Mouse (Mus musculus): Measurements from ENCODE around the gene Ptprk. TPM values are rescaled to one million over a fixed set of nuclear protein-coding genes. Genes with fewer than 3 reads are reported as not detected.

Ptprk gene
- polyA plus RNA-seq, 1 experiment from 2014 or later, result 20.0 TPM

GRCm38 (mm10) chr10:28335232-28335631 lies 260.6 kb downstream of the Ptprk start:
- no peak for ATAC-seq
- no peaks in the 10 kb centered on the region for H3K27me3 ChIP-seq
- no peak overlapping the region for H3K4me3 ChIP-seq
- no peaks in the 10 kb centered on the region for H3K9me3 ChIP-seq (replicated peaks)
- no peaks in the 10 kb centered on the region for H3K36me3 ChIP-seq (ENCODE audit: poor library complexity, severe bottlenecking)
- H3K4me2 ChIP-seq, result no peak overlapping the region
- H3K9ac ChIP-seq, result no peak overlapping the region
- 93% methylated on average over 5 of the region's 5 CpGs for WGBS
- H3K4me1 ChIP-seq, result no peaks in the 10 kb centered on the region
- no peak overlapping the region for H3K27ac ChIP-seq

DNA sequence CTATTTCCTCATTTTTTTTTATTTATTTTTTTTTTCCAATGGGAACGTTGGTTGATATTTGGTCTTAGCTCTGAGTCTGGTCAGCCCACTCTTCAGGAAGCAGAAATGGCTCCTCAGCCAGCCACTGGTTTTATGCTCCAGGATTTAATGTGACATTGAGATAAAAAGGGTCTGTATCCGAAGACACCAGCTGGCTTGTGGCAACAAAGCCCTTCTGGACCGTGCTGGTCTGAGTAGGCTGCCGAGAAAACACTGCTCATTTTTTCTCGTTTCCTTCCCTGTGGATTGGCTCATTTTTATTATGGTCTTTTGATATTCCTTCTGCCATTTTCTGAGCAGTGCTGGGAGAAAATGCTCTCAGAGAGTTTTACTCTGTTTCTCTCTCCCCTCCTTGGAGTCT lies 263.9 kb downstream of the Ptprk start:
- no peak overlapping the region for H3K4me2 ChIP-seq
- no peak overlapping the region for H3K9ac ChIP-seq
- no peak overlapping the region for H3K27ac ChIP-seq
- H3K36me3 ChIP-seq (ENCODE audit: poor library complexity, severe bottlenecking), result no peaks in the 10 kb centered on the region
- no peaks in the 10 kb centered on the region for H3K27me3 ChIP-seq
- peak; percentile 30; the same call in 1 of the 2 replicates for ATAC-seq
- H3K9me3 ChIP-seq (replicated peaks), result no peaks in the 10 kb centered on the region
- 64% methylated on average over 5 of the region's 5 CpGs for WGBS
- H3K4me1 ChIP-seq, result no peaks in the 10 kb centered on the region
- H3K4me3 ChIP-seq, result no peak overlapping the region

DNA sequence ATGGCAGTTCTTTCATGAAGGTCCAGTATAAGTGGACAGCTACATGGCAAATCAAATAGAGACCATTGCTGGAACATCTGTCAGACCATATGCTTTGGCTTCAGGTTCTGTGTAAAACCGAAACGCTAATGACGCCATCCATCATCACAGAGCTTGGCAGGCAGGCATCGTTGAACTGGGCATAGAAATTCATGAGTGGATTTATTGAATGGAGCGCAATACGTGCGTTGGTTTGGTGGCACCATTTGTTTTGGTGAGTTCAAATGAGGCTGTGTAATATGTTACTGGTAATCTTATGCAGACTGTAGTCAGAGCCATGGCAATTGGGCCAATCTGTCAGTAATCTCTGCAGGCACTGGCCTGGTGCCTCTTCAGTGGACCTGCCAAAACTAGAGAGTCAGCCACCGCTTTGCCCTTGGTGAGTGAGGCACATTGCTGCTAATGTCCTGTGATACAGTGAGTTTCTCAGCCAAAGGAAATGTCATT lies 270.6 kb downstream of the Ptprk start:
- no peak overlapping the region for H3K4me2 ChIP-seq
- ATAC-seq, result peak; percentile 96
- 68% methylated on average over 8 of the region's 8 CpGs for WGBS

DNA sequence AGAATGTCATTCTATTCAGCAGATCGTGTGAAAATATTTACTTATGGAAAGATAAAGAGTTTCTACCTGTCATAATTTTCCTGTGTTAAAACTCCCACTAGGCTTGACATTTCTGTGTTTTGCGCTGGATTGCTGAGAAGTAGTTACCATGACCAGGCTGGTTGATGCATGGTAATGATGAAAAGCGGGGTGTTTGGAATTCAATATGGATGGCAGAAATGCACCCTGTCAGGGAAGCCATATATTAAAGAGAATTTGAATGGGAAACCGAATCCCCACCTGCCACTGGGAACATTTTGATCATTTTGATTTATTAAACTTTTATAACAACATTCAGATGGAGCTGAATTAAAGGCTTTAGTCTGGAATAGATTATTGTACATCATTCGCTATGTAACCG lies 290.7 kb downstream of the Ptprk start:
- Histone ChIP-seq H3K9ac (no peak overlapping the region), H3K27ac (no peak overlapping the region), H3K4me3 (no peak overlapping the region), H3K27me3 (no peaks in the 10 kb centered on the region), H3K4me1 (no peaks in the 10 kb centered on the region), H3K36me3 (ENCODE audit: poor library complexity, severe bottlenecking) (no peaks in the 10 kb centered on the region), H3K4me2 (no peak overlapping the region), H3K9me3 (replicated peaks) (no peaks in the 10 kb centered on the region)
- ATAC-seq, result no peak
- 92% methylated on average over 6 of the region's 6 CpGs for WGBS

More for the DNA sequence above, 270.6 kb downstream of the Ptprk start:
- no peaks in the 10 kb centered on the region for H3K27me3 ChIP-seq
- no peaks in the 10 kb centered on the region for H3K4me1 ChIP-seq
- H3K36me3 ChIP-seq (ENCODE audit: poor library complexity, severe bottlenecking), result no peaks in the 10 kb centered on the region
- H3K4me3 ChIP-seq, result no peak overlapping the region
- 0 out of 2 replicates have a peak overlapping the region, but pooled peaks have one; percentile 20 for H3K27ac ChIP-seq
- no peak overlapping the region for H3K9ac ChIP-seq
- H3K9me3 ChIP-seq (replicated peaks), result no peaks in the 10 kb centered on the region

DNA sequence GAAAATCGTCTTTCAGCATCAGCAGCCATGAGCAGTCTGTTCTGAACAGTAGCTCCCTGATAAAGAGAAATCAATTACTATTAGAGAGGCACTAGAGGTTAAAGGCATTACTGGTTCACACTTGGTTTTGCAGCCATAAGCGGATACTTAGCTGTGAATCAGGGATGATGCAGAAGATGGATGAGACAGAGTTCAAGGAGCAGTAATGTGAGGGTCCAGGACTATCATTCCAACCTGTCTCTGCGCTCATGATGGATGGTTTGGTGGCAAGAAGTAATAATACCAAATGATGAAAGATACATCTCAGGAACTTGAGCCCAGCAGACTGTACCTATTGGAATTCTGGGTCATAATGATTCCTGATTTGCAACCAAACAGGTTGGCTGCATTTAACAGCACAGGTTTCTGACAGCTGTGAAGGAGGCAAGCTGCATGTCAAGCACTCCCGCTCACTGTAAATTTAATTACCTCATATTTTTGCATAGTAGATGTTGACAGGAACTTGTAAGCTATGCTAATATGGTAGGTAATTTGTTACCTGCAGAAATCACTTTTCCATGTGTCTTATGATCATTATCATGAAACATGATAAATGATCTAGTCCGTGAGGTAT lies 291.6 kb downstream of the Ptprk start:
- H3K4me3 ChIP-seq, result no peak overlapping the region
- H3K27ac ChIP-seq, result no peak overlapping the region

DNA sequence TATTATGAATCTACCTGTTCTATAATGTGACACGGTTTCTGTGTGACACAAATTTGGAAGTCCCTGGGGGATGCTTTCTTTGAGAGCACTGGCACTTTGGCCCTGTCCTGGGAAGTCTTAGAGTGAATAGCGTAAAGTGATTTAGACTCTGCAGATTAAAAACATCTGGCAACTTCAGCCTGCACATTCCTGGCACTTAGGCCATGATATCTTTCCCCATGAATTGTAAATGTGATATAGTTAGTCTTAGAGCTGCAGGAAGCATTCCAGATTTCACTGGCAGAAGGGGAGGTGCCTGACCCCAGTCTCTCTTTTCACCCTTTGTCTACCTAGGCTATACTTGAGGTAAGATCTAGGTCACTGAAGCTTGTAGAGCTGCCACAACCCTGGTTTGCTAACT lies 295.2 kb downstream of the Ptprk start:
- Histone ChIP-seq H3K27me3 (no peaks in the 10 kb centered on the region), H3K4me3 (no peak overlapping the region), H3K9ac (no peak overlapping the region), H3K4me1 (no peaks in the 10 kb centered on the region), H3K36me3 (ENCODE audit: poor library complexity, severe bottlenecking) (no peaks in the 10 kb centered on the region), H3K4me2 (no peak overlapping the region), H3K9me3 (replicated peaks) (no peaks in the 10 kb centered on the region), H3K27ac (no peak overlapping the region)
- ATAC-seq, result no peak
- WGBS, result 89% methylated on average over 2 of the region's 2 CpGs

More for the DNA sequence above, 291.6 kb downstream of the Ptprk start:
- Histone ChIP-seq H3K27me3 (no peaks in the 10 kb centered on the region), H3K9ac (no peak overlapping the region), H3K36me3 (ENCODE audit: poor library complexity, severe bottlenecking) (no peaks in the 10 kb centered on the region), H3K4me2 (no peak overlapping the region), H3K4me1 (no peaks in the 10 kb centered on the region), H3K9me3 (replicated peaks) (no peaks in the 10 kb centered on the region)
- WGBS, result 88% methylated on average over 5 of the region's 5 CpGs
- ATAC-seq, result no peak

GRCm38 (mm10) chr10:28374874-28375273 lies 300.3 kb downstream of the Ptprk start:
- no peaks in the 10 kb centered on the region for H3K4me1 ChIP-seq
- H3K9ac ChIP-seq, result no peak overlapping the region
- no peaks in the 10 kb centered on the region for H3K9me3 ChIP-seq (replicated peaks)
- no peaks in the 10 kb centered on the region for H3K27me3 ChIP-seq
- H3K36me3 ChIP-seq (ENCODE audit: poor library complexity, severe bottlenecking), result no peaks in the 10 kb centered on the region
- no peak overlapping the region for H3K4me2 ChIP-seq
- no peak overlapping the region for H3K27ac ChIP-seq
- no peak for ATAC-seq
- 90% methylated on average over 1 of the region's 1 CpGs for WGBS
- no peak overlapping the region for H3K4me3 ChIP-seq

DNA sequence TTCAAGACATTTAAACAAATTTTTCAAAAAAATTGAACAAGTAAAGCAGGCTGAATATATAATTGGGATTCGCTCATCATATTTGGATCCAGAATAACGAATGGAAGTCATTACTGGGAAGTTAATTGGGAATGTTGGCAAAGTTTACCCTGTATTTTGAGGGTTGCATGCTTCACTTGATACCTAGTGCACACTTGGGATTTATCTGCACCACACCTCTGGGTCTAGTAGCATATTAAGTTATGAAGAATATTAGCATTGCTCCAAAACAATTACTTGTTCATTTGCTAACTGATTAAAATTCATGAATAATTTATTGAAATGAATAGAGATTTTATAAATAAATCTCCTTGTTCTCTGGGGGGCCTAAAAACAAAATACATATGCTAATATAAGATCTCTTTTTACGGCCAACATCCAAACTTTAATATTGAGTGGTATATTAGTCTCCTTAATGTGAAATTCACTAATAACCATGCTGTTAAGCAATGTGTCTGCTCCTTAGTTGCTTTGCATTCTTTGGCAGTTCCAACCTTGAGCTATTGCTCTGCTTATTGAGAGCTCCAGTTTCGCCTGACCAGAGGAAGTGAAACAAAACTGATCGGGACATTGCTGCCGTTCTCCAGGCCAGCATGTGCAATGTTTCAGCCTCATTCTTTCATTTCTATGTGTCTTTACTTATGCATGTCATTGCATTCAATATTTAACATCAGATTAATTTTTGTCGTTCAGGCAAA lies 305.3 kb downstream of the Ptprk start:
- no peak for ATAC-seq
- WGBS, result 86% methylated on average over 7 of the region's 7 CpGs

DNA sequence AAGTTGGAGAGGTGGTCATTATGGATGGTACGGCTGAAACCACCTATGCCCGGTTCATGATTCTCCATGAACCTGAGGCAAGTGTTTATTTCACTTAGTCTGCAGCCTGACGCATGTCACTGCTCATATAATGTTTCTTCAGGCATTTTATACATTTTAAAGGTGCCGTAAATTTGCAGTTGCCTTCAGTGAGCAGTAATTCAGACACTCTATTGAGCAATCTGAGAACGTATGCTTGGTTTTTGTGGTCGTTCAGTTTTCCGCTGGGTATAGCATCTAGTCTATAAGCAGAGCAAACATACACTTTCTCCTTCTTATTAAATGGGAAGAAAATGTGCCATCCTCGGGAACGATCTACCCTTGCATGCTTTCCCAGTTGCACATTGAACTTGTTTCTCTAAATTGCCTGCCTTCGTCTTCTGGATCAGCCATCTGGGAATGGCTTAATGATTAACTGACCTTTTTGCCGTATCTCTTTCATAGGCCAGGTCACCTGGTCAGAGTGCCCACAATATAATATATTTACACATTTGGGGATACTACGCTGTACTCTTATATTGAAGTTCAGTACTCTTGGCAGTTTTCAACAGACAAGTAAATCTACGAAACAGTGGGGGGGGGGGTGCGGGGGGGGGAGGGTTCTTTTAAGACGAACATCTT lies 313.1 kb downstream of the Ptprk start:
- no peak for ATAC-seq
- WGBS, result 92% methylated on average over 15 of the region's 15 CpGs

More for the DNA sequence above, 305.3 kb downstream of the Ptprk start:
- Histone ChIP-seq H3K27me3 (no peaks in the 10 kb centered on the region), H3K4me1 (no peaks in the 10 kb centered on the region), H3K27ac (no peak overlapping the region), H3K9me3 (replicated peaks) (no peaks in the 10 kb centered on the region), H3K9ac (no peak overlapping the region), H3K36me3 (ENCODE audit: poor library complexity, severe bottlenecking) (no peaks in the 10 kb centered on the region), H3K4me2 (no peak overlapping the region), H3K4me3 (no peak overlapping the region)

GRCm38 (mm10) chr10:28391168-28391567 lies 316.5 kb downstream of the Ptprk start:
- WGBS, result 90% methylated on average over 5 of the region's 5 CpGs
- Histone ChIP-seq H3K27ac (no peak overlapping the region), H3K4me2 (no peak overlapping the region), H3K36me3 (ENCODE audit: poor library complexity, severe bottlenecking) (no peaks in the 10 kb centered on the region), H3K9ac (no peak overlapping the region), H3K4me3 (no peak overlapping the region), H3K4me1 (no peaks in the 10 kb centered on the region), H3K9me3 (replicated peaks) (no peaks in the 10 kb centered on the region), H3K27me3 (no peaks in the 10 kb centered on the region)
- ATAC-seq, result peak; percentile 33; the same call in 1 of the 2 replicates

More for the DNA sequence above, 313.1 kb downstream of the Ptprk start:
- no peaks in the 10 kb centered on the region for H3K36me3 ChIP-seq (ENCODE audit: poor library complexity, severe bottlenecking)
- H3K9ac ChIP-seq, result no peak overlapping the region
- H3K4me2 ChIP-seq, result no peak overlapping the region
- no peaks in the 10 kb centered on the region for H3K27me3 ChIP-seq
- no peaks in the 10 kb centered on the region for H3K9me3 ChIP-seq (replicated peaks)
- H3K4me3 ChIP-seq, result no peak overlapping the region
- H3K4me1 ChIP-seq, result no peaks in the 10 kb centered on the region
- H3K27ac ChIP-seq, result no peak overlapping the region

DNA sequence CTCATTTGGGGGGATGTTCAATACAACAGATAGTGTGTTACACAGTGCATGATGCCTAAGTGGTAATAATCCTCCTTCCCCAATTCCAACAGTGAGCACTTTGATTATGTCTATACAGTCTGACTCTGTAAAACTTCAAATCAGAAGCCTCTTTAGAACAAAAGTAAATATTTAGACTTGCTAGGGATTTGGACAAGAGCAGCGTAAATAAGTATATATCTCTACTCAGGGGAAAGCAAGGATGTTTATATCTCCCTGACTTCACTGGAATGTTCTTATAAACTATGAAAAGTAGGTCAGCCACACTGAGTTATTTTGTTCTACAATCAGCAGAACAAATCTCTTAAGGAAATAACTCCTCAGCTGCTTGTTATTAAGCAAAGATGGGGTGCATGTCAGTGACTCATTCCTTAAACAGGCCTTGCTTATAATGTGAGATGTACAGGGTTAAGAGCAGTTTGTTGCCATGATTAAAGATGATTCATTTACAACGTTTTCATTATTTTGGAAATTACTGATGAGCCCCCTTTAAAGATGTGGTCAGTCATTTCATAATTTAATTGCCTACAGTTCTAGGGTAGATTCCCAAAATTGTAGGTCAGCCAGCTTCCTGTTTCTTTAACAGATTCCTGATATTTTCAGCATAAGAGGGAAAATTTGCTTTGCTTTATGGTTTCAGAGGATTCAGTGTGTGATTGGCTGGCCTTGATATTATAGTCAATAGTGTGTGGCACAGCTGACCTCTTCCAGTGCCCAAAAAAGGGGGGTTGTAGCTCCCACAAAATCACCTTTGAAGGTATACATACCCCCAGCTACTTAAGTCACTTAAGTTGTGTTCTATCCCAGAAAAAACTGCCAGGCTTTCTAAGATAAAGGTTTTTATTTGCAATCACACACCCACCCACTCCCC lies 321.2 kb downstream of the Ptprk start:
- Histone ChIP-seq H3K9ac (no peak overlapping the region), H3K36me3 (ENCODE audit: poor library complexity, severe bottlenecking) (no peaks in the 10 kb centered on the region), H3K4me1 (no peaks in the 10 kb centered on the region), H3K4me2 (no peak overlapping the region), H3K9me3 (replicated peaks) (no peaks in the 10 kb centered on the region), H3K27ac (no peak overlapping the region), H3K27me3 (no peaks in the 10 kb centered on the region), H3K4me3 (no peak overlapping the region)
- 83% methylated on average over 2 of the region's 2 CpGs for WGBS
- no peak; the same call in 1 of the 2 replicates for ATAC-seq
